8 mouse cellular contexts compared by ENCODE assay signal in genomic region chr5:121583765-121584501, GRCm38 (mm10). TPM values are rescaled to one million over a fixed set of nuclear protein-coding genes. Genes with fewer than 3 reads are reported as not detected.
DNase-seq lines count a peak whose midpoint lies in the region; ATAC-seq and TF ChIP-seq lines count a peak whose summit lies in the region.

No protein-coding gene starts in this region.

- intact Hi-C loops in gastrocnemius, postnatal 14 days (cut with DNase I; ENCODE audit: low total_unique reads), result no loop called here
- intact Hi-C loops in left cerebral cortex, postnatal 4 days (cut with DNase I), result no loop called here

- no peak overlapping the region for H3K9ac ChIP-seq in forebrain, embryonic 14.5 days (ENCODE audit: low read length)
- no peak overlapping the region for H3K9ac ChIP-seq in forebrain, embryonic 15.5 days (replicated peaks)
- H3K9ac ChIP-seq in stomach, embryonic 14.5 days (replicated peaks; ENCODE audit: low read depth, low read length), result no peak overlapping the region

- H3K4me1 ChIP-seq in forebrain, embryonic 14.5 days (ENCODE audit: control insufficient read depth, insufficient read depth, low read length), result no peaks in the 10 kb centered on the region
- no peaks in the 10 kb centered on the region for H3K4me1 ChIP-seq in forebrain, embryonic 15.5 days
- 0 out of 2 replicates have a peak, but pooled peaks cover 3% of the 10 kb centered on the region for H3K4me1 ChIP-seq in cerebellum, adult 2 months (ENCODE audit: control insufficient read depth, insufficient read depth, low read length)
- H3K4me1 ChIP-seq in stomach, embryonic 14.5 days (ENCODE audit: control insufficient read depth, insufficient read depth, low read length), result peaks cover 15% of the 10 kb centered on the region; the same call in 1 of the 2 replicates

- no peaks in the 10 kb centered on the region for H3K9me3 ChIP-seq in forebrain, embryonic 14.5 days (replicated peaks; ENCODE audit: control insufficient read depth, low read length)
- H3K9me3 ChIP-seq in forebrain, embryonic 15.5 days, result no peaks in the 10 kb centered on the region
- no peaks in the 10 kb centered on the region for H3K9me3 ChIP-seq in stomach, embryonic 14.5 days (ENCODE audit: control insufficient read depth, low read depth, low read length)

- no peaks in the 10 kb centered on the region for H3K27me3 ChIP-seq in forebrain, embryonic 14.5 days (replicated peaks; ENCODE audit: control insufficient read depth, insufficient read depth, low read length)
- H3K27me3 ChIP-seq in forebrain, embryonic 15.5 days, result no peaks in the 10 kb centered on the region
- H3K27me3 ChIP-seq in cerebellum, adult 2 months (ENCODE audit: control insufficient read depth, insufficient read depth, low read length), result no peaks in the 10 kb centered on the region
- no peaks in the 10 kb centered on the region for H3K27me3 ChIP-seq in stomach, embryonic 14.5 days (ENCODE audit: control insufficient read depth, insufficient read depth, low read length)

- TF ChIP-seq CTCF in cerebellum, adult 2 months (IDR thresholded peaks at IDR 0.05; ENCODE audit: borderline replicate concordance, insufficient read depth, low read depth, low read length), result peak; percentile 60

- DNase-seq in forebrain, embryonic 14.5 days (ENCODE audit: low spot score), result peak; percentile 25
- peak; percentile 61 to 67 for DNase-seq in cerebellum, adult 2 months
- DNase-seq in gastrocnemius, postnatal 14 days, result peak; percentile 96
- DNase-seq in kidney, adult 18-20 months, result peak; percentile 96
- DNase-seq in left cerebral cortex, postnatal 4 days, result peak; percentile 82
- DNase-seq in monocyte, adult 2 months (ENCODE audit: low read depth in 1 of 2, low spot score in 2 of 2), result peak; percentile 37 to 59

- WGBS in forebrain, embryonic 14.5 days, result 60% methylated on average over 12 of the region's 12 CpGs
- 58% methylated on average over 12 of the region's 12 CpGs for WGBS in forebrain, embryonic 15.5 days
- 56% methylated on average over 12 of the region's 12 CpGs for WGBS in cerebellum, adult 2 months
- 53% methylated on average over 12 of the region's 12 CpGs for WGBS in stomach, embryonic 14.5 days

- H3K36me3 ChIP-seq in forebrain, embryonic 14.5 days (ENCODE audit: control insufficient read depth, insufficient read depth, low read length), result peaks cover 10% of the 10 kb centered on the region
- H3K36me3 ChIP-seq in forebrain, embryonic 15.5 days, result peaks cover 6% of the 10 kb centered on the region; the same call in 1 of the 2 replicates
- peaks cover 14% of the 10 kb centered on the region for H3K36me3 ChIP-seq in stomach, embryonic 14.5 days (ENCODE audit: control insufficient read depth, insufficient read depth, low read length)

- no peak overlapping the region for H3K4me2 ChIP-seq in forebrain, embryonic 14.5 days (ENCODE audit: low read length)
- no peak overlapping the region for H3K4me2 ChIP-seq in forebrain, embryonic 15.5 days (replicated peaks)
- H3K4me2 ChIP-seq in stomach, embryonic 14.5 days (replicated peaks; ENCODE audit: low read depth, low read length), result no peak overlapping the region

- no peak overlapping the region for H3K4me3 ChIP-seq in forebrain, embryonic 14.5 days (ENCODE audit: low read depth, low read length)
- no peak overlapping the region for H3K4me3 ChIP-seq in forebrain, embryonic 15.5 days
- H3K4me3 ChIP-seq in cerebellum, adult 2 months (replicated peaks; ENCODE audit: insufficient read depth, low read depth, low read length), result no peak overlapping the region
- H3K4me3 ChIP-seq in stomach, embryonic 14.5 days (ENCODE audit: low read depth, low read length), result no peak overlapping the region

- TF ChIP-seq POLR2A in cerebellum, adult 2 months (IDR thresholded peaks at IDR 0.05; ENCODE audit: borderline replicate concordance, insufficient read depth, low read length), result no peak

- no peak for ATAC-seq in forebrain, embryonic 14.5 days
- ATAC-seq in forebrain, embryonic 15.5 days (replicated peaks), result no peak
- ATAC-seq in stomach, embryonic 14.5 days (ENCODE audit: insufficient number of reproducible peaks, insufficient read depth, low FRiP score, low read depth), result peak; percentile 84

- H3K27ac ChIP-seq in forebrain, embryonic 14.5 days (ENCODE audit: low read depth, low read length), result no peak overlapping the region
- H3K27ac ChIP-seq in forebrain, embryonic 15.5 days (replicated peaks), result no peak overlapping the region
- H3K27ac ChIP-seq in cerebellum, adult 2 months (ENCODE audit: insufficient read depth, low read length), result peak overlapping the region; percentile 40; the same call in 1 of the 2 replicates
- H3K27ac ChIP-seq in stomach, embryonic 14.5 days (ENCODE audit: low read length), result peak overlapping the region; percentile 4; the same call in 1 of the 2 replicates

RNA-seq across cellular contexts. Expression of gene Aldh2, which starts 9.7 kb away (rescaled TPM):
- 38.3 and 42.2 TPM in 2 replicates for polyA plus RNA-seq in forebrain, embryonic 14.5 days (2014; fragmentation: Nextera tagmentation; extraction: Ambion mirVana)
- 97.5 and 97.8 TPM in 2 replicates for polyA plus RNA-seq in forebrain, embryonic 15.5 days (2015; fragmentation: Nextera tagmentation; extraction: Ambion mirVana)
- polyA plus RNA-seq in cerebellum, adult 2 months (2012; rRNA removed), result 174 and 192 TPM in 2 replicates
- 100 to 1,000 TPM; 104 to 113 TPM for total RNA-seq in gastrocnemius, postnatal 14 days (2021)
- total RNA-seq in left cerebral cortex, postnatal 4 days (2021), result 10 to 100 TPM; 87.4 to 90.9 TPM
- 68.4 and 74.6 TPM in 2 replicates for polyA plus RNA-seq in stomach, embryonic 14.5 days (2014; fragmentation: Nextera tagmentation; extraction: Ambion mirVana)

RNA-seq across cellular contexts. Expression of gene Acad12, which starts 34.8 kb away (rescaled TPM):
- polyA plus RNA-seq in forebrain, embryonic 14.5 days (2014; fragmentation: Nextera tagmentation; extraction: Ambion mirVana), result 1.1 and 1.2 TPM in 2 replicates
- polyA plus RNA-seq in forebrain, embryonic 15.5 days (2015; fragmentation: Nextera tagmentation; extraction: Ambion mirVana), result 1.1 and 1.2 TPM in 2 replicates
- 3.8 and 5.3 TPM in 2 replicates for polyA plus RNA-seq in cerebellum, adult 2 months (2012; rRNA removed)
- 10 to 100 TPM; 13.3 to 14.8 TPM for total RNA-seq in gastrocnemius, postnatal 14 days (2021)
- 1 to 10 TPM; 3.7 TPM for total RNA-seq in left cerebral cortex, postnatal 4 days (2021)
- 2.2 and 2.7 TPM in 2 replicates for polyA plus RNA-seq in stomach, embryonic 14.5 days (2014; fragmentation: Nextera tagmentation; extraction: Ambion mirVana)

RNA-seq across cellular contexts. Expression of gene Mapkapk5, which starts 38.2 kb away (rescaled TPM):
- 55.8 and 64.0 TPM in 2 replicates for polyA plus RNA-seq in forebrain, embryonic 14.5 days (2014; fragmentation: Nextera tagmentation; extraction: Ambion mirVana)
- 57.1 and 61.9 TPM in 2 replicates for polyA plus RNA-seq in forebrain, embryonic 15.5 days (2015; fragmentation: Nextera tagmentation; extraction: Ambion mirVana)
- 88.2 and 94.9 TPM in 2 replicates for polyA plus RNA-seq in cerebellum, adult 2 months (2012; rRNA removed)
- 10 to 100 TPM; 57.3 to 64.1 TPM for total RNA-seq in gastrocnemius, postnatal 14 days (2021)
- 100 to 1,000 TPM in 1 of 2 experiments, 10 to 100 TPM in 1; 99.3 to 102 TPM for total RNA-seq in left cerebral cortex, postnatal 4 days (2021)
- 52.9 and 56.3 TPM in 2 replicates for polyA plus RNA-seq in stomach, embryonic 14.5 days (2014; fragmentation: Nextera tagmentation; extraction: Ambion mirVana)

RNA-seq across cellular contexts. Expression of gene Adam1a, which starts 38.7 kb away (rescaled TPM):
- 2.2 and 3.2 TPM in 2 replicates for polyA plus RNA-seq in forebrain, embryonic 14.5 days (2014; fragmentation: Nextera tagmentation; extraction: Ambion mirVana)
- polyA plus RNA-seq in forebrain, embryonic 15.5 days (2015; fragmentation: Nextera tagmentation; extraction: Ambion mirVana), result 3.7 and 3.8 TPM in 2 replicates
- polyA plus RNA-seq in cerebellum, adult 2 months (2012; rRNA removed), result 30.6 and 31.5 TPM in 2 replicates
- total RNA-seq in gastrocnemius, postnatal 14 days (2021), result 1 to 10 TPM; 1.5 TPM
- 10 to 100 TPM; 17.4 to 18.2 TPM for total RNA-seq in left cerebral cortex, postnatal 4 days (2021)
- polyA plus RNA-seq in stomach, embryonic 14.5 days (2014; fragmentation: Nextera tagmentation; extraction: Ambion mirVana), result 2.2 and 3.3 TPM in 2 replicates

RNA-seq across cellular contexts. Expression of gene Gm42878, which starts 38.7 kb away (rescaled TPM):
- polyA plus RNA-seq in forebrain, embryonic 14.5 days (2014; fragmentation: Nextera tagmentation; extraction: Ambion mirVana), result not detected in 2 replicates
- polyA plus RNA-seq in forebrain, embryonic 15.5 days (2015; fragmentation: Nextera tagmentation; extraction: Ambion mirVana), result not detected in 2 replicates
- polyA plus RNA-seq in cerebellum, adult 2 months (2012; rRNA removed), result 0.21 TPM in 2 replicates
- not detected for total RNA-seq in gastrocnemius, postnatal 14 days (2021)
- total RNA-seq in left cerebral cortex, postnatal 4 days (2021), result not detected
- 0.87 TPM in 1 of 2 replicates, not detected in the other for polyA plus RNA-seq in stomach, embryonic 14.5 days (2014; fragmentation: Nextera tagmentation; extraction: Ambion mirVana)

Comparison
In these comparisons a context has a peak if more than half of its experiments do, and no peak if none do; other contexts are left out.
1. DNase-seq: peak in every context shown above with its lines; median percentile 96 in gastrocnemius, postnatal 14 days; 96 in kidney, adult 18-20 months; 82 in left cerebral cortex, postnatal 4 days; 64 in cerebellum, adult 2 months; 48 in monocyte, adult 2 months; 25 in forebrain, embryonic 14.5 days.
2. H3K27ac ChIP-seq: peak in cerebellum, adult 2 months (single experiment) and stomach, embryonic 14.5 days (single experiment); none in forebrain, embryonic 14.5 days (single experiment) and forebrain, embryonic 15.5 days (single experiment).